Mouse (Mus musculus): Measurements from ENCODE around the gene Zfp609. TPM values are rescaled to one million over a fixed set of nuclear protein-coding genes. Genes with fewer than 3 reads are reported as not detected.
A peak's percentile ranks its signal among the peaks of the same experiment; 100 is the strongest.
"Not testable (repeated sequence)": the region's sequence is repeated elsewhere in the genome, so short reads cannot be mapped to it uniquely, and the experiment has no call there.

Zfp609 gene
- total RNA-seq, 2 experiments from 2014 or later, result 18.4 to 21.1 TPM

- Histone ChIP-seq H3K27ac (peak overlapping the region; percentile 92), H3K4me3 (peak overlapping the region; percentile 84)
- DNase-seq, result peak; percentile 44
- intact Hi-C loops (cut with DNase I), result loop anchor here (5.0 kb wide), 1 partner anchor 152 kb away; the partner anchor contains the start of gene Zfp609
- TF ChIP-seq CTCF (IDR thresholded peaks at IDR 0.05), result no peak
These were observed 151.7 kb downstream of the Zfp609 start for GRCm38 (mm10) chr9:65675461-65676357.

- no peak for TF ChIP-seq CTCF (IDR thresholded peaks at IDR 0.05)
- peak overlapping the region; percentile 81 for H3K27ac ChIP-seq
- peak; percentile 26 for DNase-seq
- intact Hi-C loops (cut with DNase I), result no loop called here
- peak overlapping the region; percentile 34 for H3K4me3 ChIP-seq
These were observed 154.4 kb downstream of the Zfp609 start for GRCm38 (mm10) chr9:65672996-65673395.

GRCm38 (mm10) chr9:65671431-65671931 lies 155.9 kb downstream of the Zfp609 start:
- Histone ChIP-seq H3K27ac (peak overlapping the region; percentile 81), H3K4me3 (no peak overlapping the region)
- intact Hi-C loops (cut with DNase I), result no loop called here
- no peak for TF ChIP-seq CTCF (IDR thresholded peaks at IDR 0.05)
- peak; percentile 71 for DNase-seq

GRCm38 (mm10) chr9:65667701-65668100 lies 159.7 kb downstream of the Zfp609 start, which contains the start of gene Oaz2:
Oaz2 (plus strand) TSS chr9:65668001.
- intact Hi-C loops (cut with DNase I), result loop anchor here (2.0 to 10.0 kb wide), 3 partner anchors 15 to 183 kb away; partner anchors contain the start of gene Ankdd1a
- Histone ChIP-seq H3K4me3 (no peak within 1 kb of the TSS), H3K27ac (no peak within 1 kb of the TSS)
- no peak for DNase-seq
- TF ChIP-seq CTCF (IDR thresholded peaks at IDR 0.05), result no peak

- Histone ChIP-seq H3K27ac (no peak overlapping the region), H3K4me3 (no peak overlapping the region)
- intact Hi-C loops (cut with DNase I), result loop anchor here (2.0 to 10.0 kb wide), 3 partner anchors 17 to 185 kb away; partner anchors contain the start of gene Ankdd1a
- TF ChIP-seq CTCF (IDR thresholded peaks at IDR 0.05), result peak; percentile 82
- DNase-seq, result peak; percentile 83
These were observed 161.3 kb downstream of the Zfp609 start for GRCm38 (mm10) chr9:65666042-65666441.

GRCm38 (mm10) chr9:65664163-65664562 lies 163.2 kb downstream of the Zfp609 start:
- H3K4me3 ChIP-seq, result no peak overlapping the region
- peak; percentile 91 for TF ChIP-seq CTCF (IDR thresholded peaks at IDR 0.05)
- H3K27ac ChIP-seq, result no peak overlapping the region
- intact Hi-C loops (cut with DNase I), result loop anchor here (1.0 to 10.0 kb wide), 2 partner anchors 59 to 139 kb away; partner anchors contain the start of gene Ankdd1a
- peak; percentile 64 for DNase-seq

- H3K27ac ChIP-seq, result no peak overlapping the region
- H3K4me3 ChIP-seq, result no peak overlapping the region
- no peak for TF ChIP-seq CTCF (IDR thresholded peaks at IDR 0.05)
- no peak for DNase-seq
- intact Hi-C loops (cut with DNase I), result loop anchor here (10.0 kb wide), 1 partner anchor 137 kb away; the partner anchor contains the start of gene Ankdd1a
These were observed 165.9 kb downstream of the Zfp609 start for GRCm38 (mm10) chr9:65661493-65661892.

- Histone ChIP-seq H3K4me3 (no peak overlapping the region), H3K27ac (no peak overlapping the region)
- no peak for DNase-seq
- intact Hi-C loops (cut with DNase I), result loop anchor here (10.0 kb wide), 1 partner anchor 136 kb away; the partner anchor contains the start of gene Ankdd1a
- TF ChIP-seq CTCF (IDR thresholded peaks at IDR 0.05), result peak; percentile 42
These were observed 166.3 kb downstream of the Zfp609 start for GRCm38 (mm10) chr9:65661029-65661428.

- H3K4me3 ChIP-seq, result no peak overlapping the region
- no peak for TF ChIP-seq CTCF (IDR thresholded peaks at IDR 0.05)
- intact Hi-C loops (cut with DNase I), result no loop called here
- DNase-seq, result no peak
- H3K27ac ChIP-seq, result no peak overlapping the region
These were observed 170.1 kb downstream of the Zfp609 start for GRCm38 (mm10) chr9:65657218-65657617.

- DNase-seq, result no peak
- TF ChIP-seq CTCF (IDR thresholded peaks at IDR 0.05), result no peak
- H3K27ac ChIP-seq, result no peak overlapping the region
- no peak overlapping the region for H3K4me3 ChIP-seq
- intact Hi-C loops (cut with DNase I), result no loop called here
These were observed 171.8 kb downstream of the Zfp609 start for GRCm38 (mm10) chr9:65655540-65655939.

- no peak for DNase-seq
- intact Hi-C loops (cut with DNase I), result no loop called here
- no peak overlapping the region for H3K4me3 ChIP-seq
- no peak overlapping the region for H3K27ac ChIP-seq
- no peak for TF ChIP-seq CTCF (IDR thresholded peaks at IDR 0.05)
These were observed 172.6 kb downstream of the Zfp609 start for GRCm38 (mm10) chr9:65654700-65655237.

GRCm38 (mm10) chr9:65653741-65654140 lies 173.6 kb downstream of the Zfp609 start:
- H3K4me3 ChIP-seq, result no peak overlapping the region
- no peak for DNase-seq
- intact Hi-C loops (cut with DNase I), result no loop called here
- no peak overlapping the region for H3K27ac ChIP-seq
- TF ChIP-seq CTCF (IDR thresholded peaks at IDR 0.05), result no peak

GRCm38 (mm10) chr9:65651957-65652356 lies 175.4 kb downstream of the Zfp609 start:
- intact Hi-C loops (cut with DNase I); H3K27ac ChIP-seq; H3K4me3 ChIP-seq; DNase-seq: not testable (repeated sequence)
- TF ChIP-seq CTCF (IDR thresholded peaks at IDR 0.05), result peak; percentile 28
